Mouse (Mus musculus) spleen, adult 2 months (tissue): ENCODE results near the gene Vps13d.

Experiments used
- CTCF ChIP-seq: fragments of 200-500 bp; IDR thresholded peaks from 2 replicates; pipeline ENCODE4 v1.5.1; 2011; ENCODE audit warnings: mild to moderate bottlenecking, inconsistent platforms; ENCODE audit not compliant: insufficient read depth, insufficient read length, insufficient replicate concordance; ENCODE audit errors: extremely low read depth
- POLR2A ChIP-seq: fragments of 200-500 bp; IDR thresholded peaks from 2 replicates; pipeline ENCODE4 v1.6.1; 2011; ENCODE audit warnings: low read depth, low read length, inconsistent platforms

GRCm38 (mm10) chr4:145193991-145194511, 754 bp downstream of the Vps13d start:
- TF ChIP-seq POLR2A, result no peak
- no peak for TF ChIP-seq CTCF
